ENCODE assay signal across 9 mouse cellular contexts in genomic region chr9:47422741-47423461, GRCm38 (mm10).
A peak's percentile ranks its signal among the peaks of the same experiment; 100 is the strongest.
DNase-seq lines count a peak whose midpoint lies in the region; ATAC-seq and TF ChIP-seq lines count a peak whose summit lies in the region.
"Had no signal": no experiment of that assay in that cellular context is flagged by ENCODE, and none has a peak within 500 bp of the region (broad histone marks: within the 10 kb centered on the region; RNA-seq: fewer than 3 reads in every experiment).

No protein-coding gene starts in this region.

- 32% methylated on average over 8 of the region's 8 CpGs for WGBS in forebrain, embryonic 15.5 days
- 30% methylated on average over 8 of the region's 8 CpGs for WGBS in heart, postnatal 0 days
- WGBS in stomach, embryonic 14.5 days = 56% methylated on average over 8 of the region's 8 CpGs

- H3K9me3 ChIP-seq in forebrain, embryonic 15.5 days = no peaks in the 10 kb centered on the region
- no peaks in the 10 kb centered on the region for H3K9me3 ChIP-seq in heart, postnatal 0 days (replicated peaks; ENCODE audit: control insufficient read depth, low read length)
- H3K9me3 ChIP-seq in stomach, embryonic 14.5 days (ENCODE audit: control insufficient read depth, low read depth, low read length) = no peaks in the 10 kb centered on the region
- H3K9me3 ChIP-seq: limb, embryonic 15.5 days had no signal

- no peak for TF ChIP-seq EP300 in heart, postnatal 0 days (IDR thresholded peaks at IDR 0.05; ENCODE audit: low read depth)

- H3K4me3 ChIP-seq in forebrain, embryonic 15.5 days = no peak overlapping the region
- no peak overlapping the region for H3K4me3 ChIP-seq in heart, postnatal 0 days (ENCODE audit: low read depth, low read length)
- no peak overlapping the region for H3K4me3 ChIP-seq in stomach, embryonic 14.5 days (ENCODE audit: low read depth, low read length)
- H3K4me3 ChIP-seq: limb, embryonic 15.5 days had no signal

- no peaks in the 10 kb centered on the region for H3K27me3 ChIP-seq in forebrain, embryonic 15.5 days
- H3K27me3 ChIP-seq in heart, postnatal 0 days (ENCODE audit: control insufficient read depth, insufficient read depth, low read length) = peaks cover 59% of the 10 kb centered on the region
- H3K27me3 ChIP-seq in stomach, embryonic 14.5 days (ENCODE audit: control insufficient read depth, insufficient read depth, low read length) = no peaks in the 10 kb centered on the region

- peak; percentile 93 for DNase-seq in MN1 (ENCODE audit: low spot score)
- peak; percentile 93 for DNase-seq in brain, adult 2 months (ENCODE audit: low read depth, low spot score)
- peak; percentile 49 for DNase-seq in heart, postnatal 0 days (ENCODE audit: low spot score)
- peak; percentile 77 to 82 for DNase-seq in layer of hippocampus, postnatal 10 days (ENCODE audit: low spot score in 2 of 2)
- DNase-seq in lung, postnatal 10 days = peak; percentile 92
- DNase-seq in T-cell, adult 2 months (ENCODE audit: low spot score) = no peak

- no peaks in the 10 kb centered on the region for H3K36me3 ChIP-seq in forebrain, embryonic 15.5 days
- H3K36me3 ChIP-seq in heart, postnatal 0 days (replicated peaks; ENCODE audit: control insufficient read depth, insufficient read depth, low read length) = no peaks in the 10 kb centered on the region
- no peaks in the 10 kb centered on the region for H3K36me3 ChIP-seq in stomach, embryonic 14.5 days (ENCODE audit: control insufficient read depth, insufficient read depth, low read length)
- H3K36me3 ChIP-seq: limb, embryonic 15.5 days had no signal

- no peak overlapping the region for H3K4me2 ChIP-seq in forebrain, embryonic 15.5 days (replicated peaks)
- peak overlapping the region; percentile 21; the same call in 1 of the 2 replicates for H3K4me2 ChIP-seq in heart, postnatal 0 days (ENCODE audit: low read depth, low read length)
- H3K4me2 ChIP-seq in stomach, embryonic 14.5 days (replicated peaks; ENCODE audit: low read depth, low read length) = no peak overlapping the region
- H3K4me2 ChIP-seq: limb, embryonic 15.5 days had no signal

- H3K4me1 ChIP-seq in forebrain, embryonic 15.5 days = peaks cover 19% of the 10 kb centered on the region
- H3K4me1 ChIP-seq in heart, postnatal 0 days (ENCODE audit: control insufficient read depth, insufficient read depth) = peaks cover 17% of the 10 kb centered on the region
- peaks cover 6% of the 10 kb centered on the region; the same call in 1 of the 2 replicates for H3K4me1 ChIP-seq in stomach, embryonic 14.5 days (ENCODE audit: control insufficient read depth, insufficient read depth, low read length)

- no peak overlapping the region for H3K27ac ChIP-seq in forebrain, embryonic 15.5 days (replicated peaks)
- H3K27ac ChIP-seq in heart, postnatal 0 days (ENCODE audit: low read depth) = no peak overlapping the region
- H3K27ac ChIP-seq in stomach, embryonic 14.5 days (ENCODE audit: low read length) = no peak overlapping the region
- H3K27ac ChIP-seq: limb, embryonic 15.5 days had no signal

- ATAC-seq in forebrain, embryonic 15.5 days (replicated peaks) = peak; percentile 71
- ATAC-seq in heart, postnatal 0 days (ENCODE audit: insufficient read depth, low read depth) = peak; percentile 73
- ATAC-seq in stomach, embryonic 14.5 days (ENCODE audit: insufficient number of reproducible peaks, insufficient read depth, low FRiP score, low read depth) = peak; percentile 14; the same call in 1 of the 2 replicates

- TF ChIP-seq CTCF in heart, postnatal 0 days (IDR thresholded peaks at IDR 0.05; ENCODE audit: low read depth) = no peak

- H3K9ac ChIP-seq in forebrain, embryonic 15.5 days (replicated peaks) = no peak overlapping the region
- no peak overlapping the region for H3K9ac ChIP-seq in heart, postnatal 0 days (replicated peaks; ENCODE audit: low read depth, low read length)
- no peak overlapping the region for H3K9ac ChIP-seq in stomach, embryonic 14.5 days (replicated peaks; ENCODE audit: low read depth, low read length)
- H3K9ac ChIP-seq: limb, embryonic 15.5 days had no signal

Comparison
In these comparisons a context has a peak if more than half of its experiments do, and no peak if none do; other contexts are left out.
1. ATAC-seq: peak in every context shown above with its lines; median percentile 73 in heart, postnatal 0 days; 71 in forebrain, embryonic 15.5 days; 14 in stomach, embryonic 14.5 days.